Mouse (Mus musculus) heart, adult 11 months (tissue): Measurements from ENCODE around the gene Gm29049.
"Not testable (repeated sequence)": the region's sequence is repeated elsewhere in the genome, so short reads cannot be mapped to it uniquely, and the experiment has no call there.

Experiments
- DNase-seq: peaks from one replicate; pipeline ENCODE4 v3.0.0; 2022

Gm29049 gene

DNA sequence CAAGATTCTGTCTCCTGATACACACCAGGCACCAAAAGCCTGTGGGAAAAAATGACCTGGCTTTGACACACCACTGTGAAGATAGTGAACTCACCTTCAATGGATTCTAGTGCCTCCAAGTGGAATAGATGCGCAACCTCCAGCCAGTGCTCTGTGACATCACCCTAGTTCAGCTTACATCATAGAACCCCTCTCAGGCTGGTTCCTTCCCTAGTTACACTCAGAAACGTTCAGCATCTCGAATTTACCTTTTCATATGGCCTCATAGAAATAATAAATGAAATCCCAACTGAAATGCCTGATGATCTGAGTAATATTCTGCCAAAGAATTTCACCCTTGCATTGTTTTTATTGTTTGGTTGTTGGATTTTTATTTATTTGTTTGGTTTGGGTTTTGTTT, at the start of gene Gm29049:
Gm29049 (minus strand) TSS at position 101 of the 400 bp plus-strand sequence.
- not testable (repeated sequence) for DNase-seq
